Mouse (Mus musculus) hindbrain, embryonic 11.5 days (tissue): ENCODE measurements around the gene Dpf2. TPM values are rescaled to one million over a fixed set of nuclear protein-coding genes. Genes with fewer than 3 reads are reported as not detected.
A peak's percentile ranks its signal among the peaks of the same experiment; 100 is the strongest.

Source experiments
- ATAC-seq: fragments of 200-750 bp; cut with Nextera tagmentation; 2 replicates; pipeline ENCODE4 v1.8.0; 2017; ENCODE audit warnings: mild to moderate bottlenecking, moderate TSS enrichment, moderate library complexity; ENCODE audit not compliant: low FRiP score
- DNase-seq: peaks from one replicate; pipeline ENCODE4 v3.0.0-alpha.2; 2015; ENCODE audit warnings: low spot score
- H3K27ac ChIP-seq: fragments of 300-500 bp; sonication (generic); 2 replicates; pipeline ENCODE4 v1.5.1; 2014; ENCODE audit warnings: mild to moderate bottlenecking, low read depth, low read length
- H3K27me3 ChIP-seq: fragments of 300-500 bp; sonication (generic); 2 replicates; pipeline ENCODE4 v1.6.1; 2014; ENCODE audit warnings: mild to moderate bottlenecking, low read length, moderate library complexity, mixed read lengths; ENCODE audit not compliant: control insufficient read depth, insufficient read depth
- H3K36me3 ChIP-seq: fragments of 300-500 bp; sonication (generic); 2 replicates; pipeline ENCODE4 v1.6.1; 2014; ENCODE audit warnings: mild to moderate bottlenecking, low read length, moderate library complexity, mixed read lengths; ENCODE audit not compliant: control insufficient read depth, insufficient read depth
- H3K4me1 ChIP-seq: fragments of 300-500 bp; sonication (generic); replicated peaks from 2 replicates; pipeline ENCODE4 v1.6.1; 2014; ENCODE audit warnings: low read length, mixed read lengths; ENCODE audit not compliant: control insufficient read depth, insufficient read depth
- H3K4me2 ChIP-seq: fragments of 300-500 bp; sonication (generic); replicated peaks from 2 replicates; pipeline ENCODE4 v1.6.1; 2014; ENCODE audit warnings: mild to moderate bottlenecking, low read depth, low read length
- H3K4me3 ChIP-seq: fragments of 300-500 bp; sonication (generic); 2 replicates; pipeline ENCODE4 v1.5.1; 2014; ENCODE audit warnings: low read depth, low read length
- H3K9ac ChIP-seq: fragments of 300-500 bp; sonication (generic); 2 replicates; pipeline ENCODE4 v1.6.1; 2014; ENCODE audit warnings: low read depth, low read length
- H3K9me3 ChIP-seq: fragments of 300-500 bp; sonication (generic); 2 replicates; pipeline ENCODE4 v1.6.1; 2016; ENCODE audit warnings: low read length; ENCODE audit not compliant: control insufficient read depth
- WGBS: fragments of 180-500 bp; shearing (Covaris S2); extraction: QIAGEN DNeasy Blood & Tissue Kit; methylation state at CpG from one replicate; pipeline ENCODE4 v1.1.7; 2014; 5-methylcytosine and 5-hydroxymethylcytosine counted together
- polyA plus RNA-seq: library from polyadenylated mRNA; unstranded; fragments of >200 nt; fragmentation: Nextera tagmentation; extraction: Ambion mirVana; gene quantifications from 2 replicates; pipeline ENCODE4 v1.2.1, GENCODE M21; 2014

The Dpf2 gene
- polyA plus RNA-seq, 1 experiment from 2014 or later = 154 TPM

- no peak overlapping the region for H3K9ac ChIP-seq
- ATAC-seq = no peak
- H3K4me1 ChIP-seq = peaks cover 4% of the 10 kb centered on the region; the same call in 1 of the 2 replicates
- no peaks in the 10 kb centered on the region for H3K9me3 ChIP-seq
- no peak for DNase-seq
- H3K27me3 ChIP-seq = no peaks in the 10 kb centered on the region
- no peak overlapping the region for H3K27ac ChIP-seq
- 89% methylated on average over 5 of the region's 5 CpGs for WGBS
- H3K4me2 ChIP-seq = no peak overlapping the region
- H3K4me3 ChIP-seq = no peak overlapping the region
- no peaks in the 10 kb centered on the region for H3K36me3 ChIP-seq
Measured at GRCm38 (mm10) chr19:5939715-5940114, 26.9 kb upstream of the Dpf2 start.

DNA sequence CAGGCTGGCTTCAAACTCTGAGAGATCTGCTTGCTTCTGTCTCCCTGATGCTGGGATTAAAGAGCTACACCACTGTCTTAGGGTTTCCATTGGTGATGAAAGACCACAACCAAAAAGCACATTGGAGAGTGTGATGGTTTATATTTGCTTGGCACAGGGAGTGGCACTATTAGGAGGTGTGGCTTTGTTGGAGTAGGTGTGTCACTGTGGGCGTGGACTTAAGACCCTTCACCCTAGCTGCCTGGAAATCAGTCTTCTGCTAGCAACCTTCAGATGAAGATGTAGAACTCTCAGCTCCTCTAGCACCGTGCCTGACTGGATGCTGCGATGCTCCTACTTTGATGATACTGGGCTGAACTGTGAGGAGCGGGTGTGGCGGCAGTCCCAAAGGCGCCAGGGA lies 25.7 kb upstream of the Dpf2 start:
- no peak overlapping the region for H3K27ac ChIP-seq
- ATAC-seq = no peak
- H3K4me2 ChIP-seq = no peak overlapping the region
- no peak overlapping the region for H3K9ac ChIP-seq
- 87% methylated on average over 6 of the region's 6 CpGs for WGBS
- no peak overlapping the region for H3K4me3 ChIP-seq
- no peaks in the 10 kb centered on the region for H3K36me3 ChIP-seq
- H3K4me1 ChIP-seq = peaks cover 4% of the 10 kb centered on the region; the same call in 1 of the 2 replicates
- no peak for DNase-seq
- H3K9me3 ChIP-seq = no peaks in the 10 kb centered on the region
- H3K27me3 ChIP-seq = no peaks in the 10 kb centered on the region

DNA sequence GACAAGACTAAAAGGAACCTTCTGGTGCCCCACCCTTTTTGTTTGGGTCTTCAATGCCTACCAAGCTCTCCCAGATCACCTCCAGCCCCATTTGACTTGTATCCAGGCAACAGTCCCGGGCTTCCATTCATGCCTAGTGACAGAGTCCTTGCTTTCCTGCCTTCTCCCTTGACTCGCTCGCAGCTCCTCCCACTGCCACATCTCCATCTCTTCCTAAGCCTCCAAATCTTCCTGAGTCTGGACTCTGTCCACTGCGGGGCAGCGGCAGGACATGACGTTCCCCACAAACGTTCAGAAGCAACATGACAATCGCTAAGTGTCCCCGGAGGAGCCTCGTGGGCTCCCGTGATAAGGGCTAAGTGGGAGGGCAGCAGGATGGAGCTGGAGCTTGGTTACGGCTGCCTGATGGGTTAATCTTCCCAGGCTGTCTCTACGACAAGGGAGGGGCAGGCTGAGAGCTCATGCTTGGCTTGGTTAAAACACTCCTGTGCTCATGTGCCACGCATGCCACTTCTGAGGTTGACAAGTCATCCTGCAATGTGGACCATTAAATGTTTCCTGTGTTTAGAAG lies 25.1 kb upstream of the Dpf2 start:
- no peak overlapping the region for H3K27ac ChIP-seq
- ATAC-seq (no peak), DNase-seq (peak; percentile 16)
- H3K4me2 ChIP-seq = 0 out of 2 replicates have a peak overlapping the region, but pooled peaks have one; percentile 4
- H3K4me3 ChIP-seq = no peak overlapping the region
- 36% methylated on average over 14 of the region's 14 CpGs for WGBS
- H3K4me1 ChIP-seq = peaks cover 4% of the 10 kb centered on the region; the same call in 1 of the 2 replicates
- H3K27me3 ChIP-seq = no peaks in the 10 kb centered on the region
- H3K9me3 ChIP-seq = no peaks in the 10 kb centered on the region
- no peaks in the 10 kb centered on the region for H3K36me3 ChIP-seq
- H3K9ac ChIP-seq = 0 out of 2 replicates have a peak overlapping the region, but pooled peaks have one; percentile 16

GRCm38 (mm10) chr19:5937095-5937835 lies 24.5 kb upstream of the Dpf2 start:
- no peak overlapping the region for H3K27ac ChIP-seq

DNA sequence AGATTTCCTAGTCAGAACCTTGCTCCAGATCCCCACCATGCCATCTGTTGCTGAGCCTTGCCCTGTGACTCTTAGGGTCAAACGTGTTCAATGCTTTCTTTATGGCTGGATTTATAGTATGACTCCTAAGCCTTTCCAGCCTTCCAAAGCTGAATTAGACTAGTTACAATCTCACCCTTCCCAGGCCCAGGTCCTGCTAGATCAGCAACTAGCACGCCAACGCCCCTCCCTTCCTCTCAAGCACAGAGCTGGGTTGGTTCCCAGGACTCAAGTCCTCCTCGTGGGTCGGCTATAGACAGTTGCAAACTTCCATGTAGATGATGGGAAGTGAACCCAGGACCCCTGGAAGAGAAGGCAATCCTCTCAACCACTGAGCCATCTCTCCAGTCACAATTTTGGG lies 22.9 kb upstream of the Dpf2 start:
- ATAC-seq (no peak), DNase-seq (no peak)
- H3K27me3 ChIP-seq = no peaks in the 10 kb centered on the region
- no peak overlapping the region for H3K4me2 ChIP-seq
- 90% methylated on average over 5 of the region's 5 CpGs for WGBS
- no peak overlapping the region for H3K9ac ChIP-seq
- H3K27ac ChIP-seq = no peak overlapping the region
- no peaks in the 10 kb centered on the region for H3K9me3 ChIP-seq
- no peaks in the 10 kb centered on the region for H3K36me3 ChIP-seq
- peaks cover 4% of the 10 kb centered on the region; the same call in 1 of the 2 replicates for H3K4me1 ChIP-seq
- no peak overlapping the region for H3K4me3 ChIP-seq

More at GRCm38 (mm10) chr19:5937095-5937835, 24.5 kb upstream of the Dpf2 start:
- no peak overlapping the region for H3K4me2 ChIP-seq
- H3K4me1 ChIP-seq = peaks cover 4% of the 10 kb centered on the region; the same call in 1 of the 2 replicates
- 0 out of 2 replicates have a peak overlapping the region, but pooled peaks have one; percentile 19 for H3K9ac ChIP-seq
- H3K4me3 ChIP-seq = no peak overlapping the region
- 70% methylated on average over 21 of the region's 21 CpGs for WGBS
- no peaks in the 10 kb centered on the region for H3K27me3 ChIP-seq
- no peak for DNase-seq
- no peak for ATAC-seq
- no peaks in the 10 kb centered on the region for H3K36me3 ChIP-seq
- no peaks in the 10 kb centered on the region for H3K9me3 ChIP-seq

- no peak for DNase-seq
- H3K9ac ChIP-seq = no peak overlapping the region
- peaks cover 4% of the 10 kb centered on the region; the same call in 1 of the 2 replicates for H3K4me1 ChIP-seq
- WGBS = 67% methylated on average over 3 of the region's 3 CpGs
- H3K36me3 ChIP-seq = no peaks in the 10 kb centered on the region
- no peak for ATAC-seq
- no peak overlapping the region for H3K4me3 ChIP-seq
- H3K27me3 ChIP-seq = no peaks in the 10 kb centered on the region
- no peak overlapping the region for H3K27ac ChIP-seq
- H3K4me2 ChIP-seq = no peak overlapping the region
- no peaks in the 10 kb centered on the region for H3K9me3 ChIP-seq
Measured at GRCm38 (mm10) chr19:5935266-5935665, 22.5 kb upstream of the Dpf2 start.

GRCm38 (mm10) chr19:5929634-5930596 lies 17.1 kb upstream of the Dpf2 start:
- Histone ChIP-seq H3K36me3 (no peaks in the 10 kb centered on the region), H3K27ac (no peak overlapping the region), H3K9me3 (no peaks in the 10 kb centered on the region), H3K4me3 (no peak overlapping the region), H3K4me2 (no peak overlapping the region), H3K4me1 (no peaks in the 10 kb centered on the region; the same call in 1 of the 2 replicates), H3K27me3 (peaks cover 6% of the 10 kb centered on the region), H3K9ac (no peak overlapping the region)
- WGBS = 77% methylated on average over 14 of the region's 14 CpGs
- ATAC-seq = no peak
- DNase-seq = no peak

DNA sequence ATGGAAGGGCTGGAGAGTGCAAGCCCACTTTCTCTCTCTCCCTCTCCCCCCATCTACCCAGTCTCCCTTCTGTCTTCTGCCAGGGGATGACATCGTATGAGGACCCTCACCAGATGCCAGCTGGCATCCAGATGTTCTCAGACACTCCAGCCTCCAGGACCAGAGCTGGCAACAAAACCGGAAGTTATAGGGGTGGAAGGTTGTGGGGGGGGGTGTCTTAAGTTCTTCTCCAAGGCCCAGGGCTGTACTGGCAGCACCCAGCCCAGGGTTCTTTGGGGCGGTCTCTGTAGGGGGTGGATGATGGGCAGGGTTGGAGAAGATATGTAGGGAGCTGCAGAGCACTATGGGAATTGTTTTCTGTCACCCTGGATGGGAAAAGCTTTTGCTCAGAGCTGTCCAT lies 15.7 kb upstream of the Dpf2 start:
- Histone ChIP-seq H3K9me3 (no peaks in the 10 kb centered on the region), H3K27me3 (peaks cover 6% of the 10 kb centered on the region), H3K4me2 (no peak overlapping the region), H3K9ac (no peak overlapping the region), H3K4me1 (no peaks in the 10 kb centered on the region; the same call in 1 of the 2 replicates), H3K4me3 (no peak overlapping the region), H3K27ac (no peak overlapping the region), H3K36me3 (no peaks in the 10 kb centered on the region)
- 65% methylated on average over 3 of the region's 3 CpGs for WGBS
- ATAC-seq (no peak), DNase-seq (no peak)
